Mouse (Mus musculus) layer of hippocampus, adult 2 months (tissue): ENCODE results near the gene Ermap. TPM values are rescaled to one million over a fixed set of nuclear protein-coding genes. Genes with fewer than 3 reads are reported as not detected.

ENCODE experiments used
- DNase-seq, 2 experiments: peaks; one replicate each; pipeline ENCODE4 v3.0.0; 2022; ENCODE audit warnings: low spot score in 2 of 2
- H3K27ac ChIP-seq: fragments of 200-600 bp; 2 replicates; pipeline ENCODE4 v1.8.1; 2022
- H3K4me3 ChIP-seq: fragments of 200-600 bp; 2 replicates; pipeline ENCODE4 v1.8.1; 2022; ENCODE audit warnings: mild to moderate bottlenecking
- CTCF ChIP-seq: fragments of 200-600 bp; conservative IDR thresholded peaks from 2 replicates; pipeline ENCODE4 v1.8.1; 2022; ENCODE audit warnings: antibody characterized with exemption, mild to moderate bottlenecking, moderate library complexity
- total RNA-seq, 2 experiments: library from RNA; stranded (reverse); gene quantifications; 2 replicates each; pipeline ENCODE4 v1.2.3; 2021

Gene Ermap
- total RNA-seq, 2 experiments from 2014 or later: 0.32 to 0.44 TPM

DNA sequence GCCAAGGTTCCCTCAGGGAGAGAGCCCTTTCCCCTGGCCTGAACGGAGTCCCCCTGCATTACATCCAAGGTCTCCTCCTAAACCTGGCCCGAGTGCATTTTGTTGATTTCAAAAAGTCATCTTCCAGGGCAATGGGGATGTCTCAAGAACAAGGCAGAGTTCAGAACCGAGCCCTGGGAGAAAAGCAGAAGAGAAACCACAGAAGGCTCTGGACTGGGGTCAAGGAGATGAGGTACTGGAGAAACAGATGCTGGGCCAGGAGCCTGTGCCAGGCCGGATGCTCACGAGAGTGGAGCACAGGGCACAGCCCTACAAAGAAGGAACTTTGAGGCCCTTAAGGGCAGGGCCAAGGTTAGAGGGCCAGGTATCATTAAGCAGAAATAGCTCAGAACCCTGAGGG is 12.1 kb downstream of the Ermap start:
- no peak for DNase-seq
- no peak for TF ChIP-seq CTCF
- Histone ChIP-seq H3K4me3 (no peak overlapping the region), H3K27ac (no peak overlapping the region)

DNA sequence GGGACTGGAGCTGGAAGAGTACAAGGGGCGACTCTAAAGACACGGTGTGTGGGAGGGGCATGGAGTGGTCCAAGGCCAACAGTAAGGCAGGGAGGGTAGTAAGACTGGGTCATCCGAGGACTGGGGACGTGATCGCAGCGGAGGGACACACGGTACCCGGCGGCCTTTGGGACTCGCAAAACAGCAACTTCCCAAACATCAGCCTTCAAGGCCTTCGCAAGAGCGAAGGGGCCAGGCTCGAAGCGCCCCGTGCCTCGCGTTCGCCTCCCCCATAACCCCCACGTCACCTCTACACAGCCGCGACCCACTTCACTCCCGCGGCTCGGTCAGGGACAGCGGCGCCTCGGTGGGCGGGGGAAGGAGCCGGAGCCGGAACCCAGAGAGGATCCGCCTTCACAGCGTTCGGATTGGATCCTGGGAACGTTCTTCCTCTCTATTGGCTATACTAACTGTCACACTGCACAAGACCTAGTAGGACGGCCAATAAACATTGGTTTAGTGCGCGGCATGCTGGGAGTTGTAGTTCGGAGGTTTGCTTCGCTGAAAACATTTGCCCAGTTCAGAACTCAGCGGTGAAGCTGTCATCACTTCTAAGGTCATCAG is 15.9 kb downstream of the Ermap start, which contains the start of gene Zfp691:
Zfp691 (minus strand) TSS at position 345 of the 603 bp plus-strand sequence.
- Histone ChIP-seq H3K27ac (peak within 1 kb of the TSS; percentile 96), H3K4me3 (peak within 1 kb of the TSS; percentile 88)
- peak; percentile 93 to 98 for DNase-seq
- no peak for TF ChIP-seq CTCF

DNA sequence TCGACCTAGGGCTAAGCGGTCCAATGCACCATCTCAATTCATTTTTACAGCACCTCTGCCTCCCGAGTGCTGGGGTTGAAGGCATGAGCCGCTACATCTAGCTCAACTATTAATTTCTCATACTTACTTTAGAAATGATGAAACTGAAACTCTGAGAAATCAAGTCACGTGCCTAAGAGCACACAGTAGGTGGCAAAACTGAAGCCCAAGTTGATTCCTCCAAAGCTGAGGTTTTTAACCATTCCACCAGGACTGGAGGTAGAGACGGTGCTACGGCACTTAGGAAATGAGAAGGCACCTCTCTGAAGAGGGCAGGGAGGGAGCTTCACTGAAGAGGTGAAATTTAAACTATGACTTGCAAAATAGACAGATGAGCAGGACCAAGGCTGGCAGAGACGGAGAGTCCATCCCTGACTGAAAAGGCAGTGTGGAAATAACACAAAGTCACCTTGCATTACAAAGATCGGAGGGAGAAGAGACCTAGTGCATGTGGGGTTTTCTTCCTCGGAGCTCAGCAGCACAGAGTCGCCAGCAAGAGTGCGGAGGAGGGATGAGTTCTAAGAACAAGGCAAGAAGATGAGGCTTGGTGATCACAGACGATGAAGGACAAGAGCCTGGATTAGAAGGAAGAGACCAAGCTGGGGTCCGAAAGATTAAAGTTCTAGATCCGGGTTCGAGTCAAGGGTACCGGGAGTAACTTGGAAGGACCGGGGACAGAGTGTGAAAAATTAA is 16.7 kb downstream of the Ermap start:
- no peak for TF ChIP-seq CTCF
- Histone ChIP-seq H3K4me3 (peak overlapping the region; percentile 88), H3K27ac (peak overlapping the region; percentile 96)
- DNase-seq: no peak

DNA sequence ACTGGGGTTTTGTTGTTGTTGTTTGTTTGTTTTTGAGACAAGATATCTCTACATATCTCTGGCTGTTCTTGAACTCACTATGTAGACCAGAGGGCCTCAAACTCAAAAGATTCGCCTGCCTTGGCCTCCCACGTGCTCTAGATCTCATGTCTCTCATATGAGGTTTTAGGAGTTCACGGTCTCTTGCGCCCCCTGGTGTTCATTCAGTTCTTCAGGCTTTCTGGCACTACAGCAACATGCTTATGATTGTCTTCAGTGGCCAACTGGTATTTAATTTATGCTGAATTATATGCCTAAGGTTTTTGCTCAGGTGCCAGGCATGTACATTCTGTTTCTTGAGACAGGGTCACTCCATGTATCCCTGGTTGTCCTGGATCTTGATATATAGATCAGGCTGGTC is 22.1 kb downstream of the Ermap start:
- H3K4me3 ChIP-seq: no peak overlapping the region
- peak; percentile 94 for TF ChIP-seq CTCF
- peak; percentile 81 to 90 for DNase-seq
- H3K27ac ChIP-seq: no peak overlapping the region

DNA sequence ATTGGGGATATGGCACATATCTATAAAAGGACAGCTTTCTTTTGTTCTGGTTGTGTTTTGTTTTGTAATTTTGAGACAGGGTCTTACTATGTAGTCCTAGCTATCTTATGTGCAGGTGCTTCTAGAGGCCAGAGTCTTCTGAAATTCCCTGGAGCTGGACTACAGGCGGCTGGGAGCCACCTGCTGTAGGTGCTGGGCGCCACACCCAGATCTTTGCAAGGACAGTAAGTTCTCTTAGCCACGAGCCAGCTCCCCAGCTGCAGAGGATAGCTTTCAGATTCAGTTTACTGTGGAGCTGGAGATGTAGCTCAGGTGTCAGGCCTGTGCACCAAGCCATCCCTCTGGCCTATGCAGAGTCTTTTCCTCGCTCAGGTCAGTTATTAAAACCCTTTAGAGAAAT is 22.7 kb downstream of the Ermap start:
- Histone ChIP-seq H3K4me3 (no peak overlapping the region), H3K27ac (no peak overlapping the region)
- TF ChIP-seq CTCF: no peak
- no peak for DNase-seq

DNA sequence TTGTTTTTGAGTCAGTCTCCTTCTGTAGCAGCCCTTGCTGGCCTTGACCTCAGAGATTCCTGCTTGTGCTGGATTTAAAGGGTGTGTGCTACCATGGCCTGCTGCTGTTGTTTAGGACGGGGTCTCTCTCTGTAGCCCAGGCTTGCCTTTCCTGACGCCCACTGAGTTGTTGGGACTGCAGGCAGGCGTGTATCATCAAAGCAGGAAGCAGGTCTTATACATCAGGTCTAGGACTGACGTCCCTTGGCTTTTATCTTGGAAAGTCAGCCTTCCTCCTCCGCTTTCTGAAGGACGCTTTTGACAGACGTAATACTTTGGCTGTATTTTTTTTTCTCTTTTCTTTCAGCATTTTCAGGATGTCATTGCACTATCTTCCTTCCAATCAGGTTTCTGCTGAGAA is 23.9 kb downstream of the Ermap start:
- Histone ChIP-seq H3K27ac (no peak overlapping the region), H3K4me3 (no peak overlapping the region)
- no peak for DNase-seq
- no peak for TF ChIP-seq CTCF

DNA sequence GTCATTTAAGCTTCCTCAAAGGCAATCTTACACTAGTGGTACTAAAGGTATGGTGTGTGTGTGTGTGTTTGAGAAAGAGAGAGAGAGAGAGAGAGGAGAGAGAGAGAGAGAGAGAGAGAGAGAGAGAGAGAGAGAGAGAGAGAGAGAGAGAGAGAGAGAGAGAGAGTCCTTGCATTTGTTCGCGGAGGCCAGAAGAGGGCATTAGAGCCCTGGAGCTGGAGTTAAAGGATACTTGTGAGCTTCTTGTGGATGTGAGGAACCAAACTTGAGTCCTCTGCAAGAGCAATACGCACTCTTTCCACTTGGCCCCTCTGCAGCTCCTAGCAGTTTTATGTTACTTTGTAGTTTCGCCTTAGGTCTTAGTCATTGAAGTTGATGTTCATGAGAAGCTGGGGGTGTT is 26.8 kb downstream of the Ermap start:
- TF ChIP-seq CTCF: peak; percentile 33
- no peak for DNase-seq
- H3K4me3 ChIP-seq: no peak overlapping the region
- H3K27ac ChIP-seq: no peak overlapping the region

DNA sequence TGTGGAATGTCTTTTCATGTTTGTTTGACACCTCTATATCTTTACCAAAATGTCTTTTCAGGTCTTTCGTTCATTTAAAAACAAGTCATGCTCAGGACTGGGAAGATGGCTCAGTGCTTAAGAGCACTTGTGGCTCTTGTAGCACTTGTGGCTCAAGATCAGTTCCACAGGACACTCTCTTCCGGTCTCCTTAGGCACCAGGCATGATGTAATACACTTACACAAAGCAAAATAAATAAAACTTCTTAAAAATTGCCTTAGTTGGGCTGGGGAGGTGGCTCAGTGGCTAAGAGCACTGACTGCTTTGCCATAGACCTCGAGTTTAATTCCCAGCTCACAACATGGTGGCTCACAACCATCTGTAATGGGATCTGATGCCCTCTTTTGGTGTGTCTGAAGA is 28.5 kb downstream of the Ermap start:
- no peak for TF ChIP-seq CTCF
- no peak overlapping the region for H3K4me3 ChIP-seq
- H3K27ac ChIP-seq: no peak overlapping the region
- DNase-seq: no peak

DNA sequence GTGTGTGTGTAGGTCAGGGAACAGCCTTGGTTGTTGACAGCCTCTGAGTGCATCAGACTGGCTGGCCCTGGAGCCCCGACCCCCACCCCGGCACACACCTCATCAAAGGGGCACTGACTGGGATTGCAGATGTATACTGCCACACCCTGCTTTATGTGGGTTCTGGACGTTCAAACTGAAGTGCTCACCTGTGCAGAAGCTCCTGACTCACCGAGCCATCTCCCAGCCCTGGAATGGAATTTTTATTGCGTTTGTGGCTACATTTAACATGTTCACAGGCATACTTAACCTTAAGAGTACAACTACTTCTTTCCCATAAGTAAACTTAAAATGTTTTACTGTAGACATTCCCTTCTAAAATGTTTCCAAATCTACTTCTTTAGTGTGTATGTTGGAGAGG is 31.9 kb downstream of the Ermap start:
- Histone ChIP-seq H3K27ac (no peak overlapping the region), H3K4me3 (no peak overlapping the region)
- no peak for TF ChIP-seq CTCF
- DNase-seq: no peak

DNA sequence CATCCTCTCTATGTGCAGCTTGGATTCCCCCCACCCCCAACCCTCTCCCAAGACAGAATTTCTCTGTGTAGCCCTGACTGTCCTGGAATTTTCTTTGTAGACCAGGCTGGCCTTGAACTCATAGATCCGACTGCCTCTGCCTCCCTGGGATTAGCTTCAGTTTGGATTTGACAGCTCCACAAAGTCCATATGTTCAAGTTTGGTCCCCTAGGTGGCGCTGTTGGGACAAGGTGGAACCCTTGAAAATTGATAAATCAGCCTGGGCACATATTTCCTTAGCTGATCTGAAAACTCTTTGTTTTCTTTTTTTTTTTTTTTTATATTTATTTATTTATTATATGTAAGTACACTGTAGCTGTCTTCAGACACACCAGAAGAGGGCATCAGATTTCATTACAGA is 32.6 kb downstream of the Ermap start:
- TF ChIP-seq CTCF: peak; percentile 78
- Histone ChIP-seq H3K4me3 (no peak overlapping the region), H3K27ac (no peak overlapping the region)
- DNase-seq: peak in 1 of 2 experiments; percentile 71

DNA sequence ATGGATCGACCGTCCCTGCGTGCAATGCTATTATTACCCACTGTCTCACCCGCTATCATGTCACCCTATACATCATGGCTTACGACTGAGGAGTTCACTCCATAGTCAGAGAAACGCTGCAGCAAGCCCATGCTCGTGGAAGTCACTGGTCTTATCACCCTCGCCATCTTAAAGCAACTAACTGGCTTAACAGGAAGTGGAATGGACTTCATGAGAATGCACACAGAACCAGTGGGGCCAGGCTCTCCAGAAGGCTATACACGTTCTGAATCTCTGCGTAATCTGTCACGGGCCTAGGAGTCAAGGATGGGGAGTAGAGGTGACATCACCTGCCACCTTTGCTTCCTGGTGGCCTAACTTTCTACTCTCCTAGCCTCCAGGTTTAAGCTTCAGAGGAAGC is 41.1 kb downstream of the Ermap start:
- Histone ChIP-seq H3K4me3 (no peak overlapping the region), H3K27ac (no peak overlapping the region)
- TF ChIP-seq CTCF: no peak
- DNase-seq: no peak

DNA sequence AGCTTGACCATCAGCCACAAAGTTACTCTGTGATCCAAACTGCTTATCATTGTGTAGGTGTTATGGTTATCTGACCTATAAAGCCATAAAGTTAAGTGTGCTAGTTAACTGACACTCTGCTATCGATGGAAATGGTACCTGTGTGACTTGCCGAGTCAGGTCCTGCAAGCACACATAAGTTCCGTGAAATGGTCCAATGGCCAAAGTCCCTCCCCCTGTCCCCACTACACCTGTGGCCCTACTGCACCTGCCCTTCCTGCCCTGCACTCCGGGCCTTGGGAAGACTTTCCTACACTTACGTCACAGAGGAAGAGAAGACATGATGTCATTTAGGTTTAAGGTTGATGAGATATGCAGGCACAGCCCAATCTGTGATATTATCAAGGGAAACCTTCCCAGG is 42.5 kb downstream of the Ermap start:
- Histone ChIP-seq H3K4me3 (no peak overlapping the region), H3K27ac (no peak overlapping the region)
- TF ChIP-seq CTCF: no peak
- DNase-seq: no peak

DNA sequence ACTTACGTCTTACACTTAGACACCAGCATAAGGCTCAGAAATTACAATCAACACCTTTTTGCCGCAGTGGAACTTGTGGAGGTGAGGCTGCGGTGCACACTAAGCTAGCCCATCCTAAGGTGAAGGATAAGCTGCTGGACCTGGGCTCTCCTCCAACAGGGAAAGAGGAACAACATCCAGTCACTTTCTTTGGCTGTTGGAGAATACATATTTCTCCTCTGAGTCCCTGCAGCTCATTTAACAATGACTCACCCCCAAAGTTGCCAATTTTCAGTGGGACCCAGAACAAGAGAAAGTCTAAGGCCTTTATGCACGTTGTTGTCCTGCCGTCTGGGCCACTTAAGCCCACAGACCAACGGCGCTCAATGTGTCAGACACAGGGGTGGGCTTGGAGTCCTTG is 43.0 kb downstream of the Ermap start:
- TF ChIP-seq CTCF: no peak
- H3K4me3 ChIP-seq: no peak overlapping the region
- H3K27ac ChIP-seq: no peak overlapping the region
- no peak for DNase-seq

DNA sequence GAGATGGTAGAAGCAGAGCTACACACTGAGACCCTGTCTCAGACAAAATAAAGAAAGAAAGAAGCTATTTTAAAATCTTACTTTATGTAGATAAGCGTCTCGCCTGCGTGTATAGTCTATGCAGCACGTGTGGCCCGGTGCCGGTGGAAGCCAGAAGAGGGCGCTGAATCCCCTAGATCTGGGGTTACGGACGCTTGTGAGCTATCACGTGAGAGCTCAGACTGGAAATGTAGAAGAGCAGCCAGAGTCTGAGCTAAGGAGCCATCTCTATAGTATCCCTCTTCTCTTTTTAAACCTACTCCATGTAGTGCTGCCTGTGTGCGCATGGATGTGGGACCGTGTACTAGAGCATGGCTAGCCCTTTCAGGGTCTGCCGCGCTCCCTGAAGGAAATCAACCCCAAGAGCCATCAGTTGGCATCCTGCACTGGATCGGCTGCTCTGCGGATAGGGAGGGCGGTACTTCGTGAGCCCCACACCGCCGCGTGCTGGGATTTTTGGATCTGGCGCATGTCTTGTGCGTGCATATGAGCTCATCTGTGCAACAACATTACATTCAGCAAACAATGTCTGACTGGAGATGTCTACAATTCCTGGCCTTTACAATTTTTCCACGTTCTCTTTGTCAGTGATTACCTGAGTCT is 47.5 kb downstream of the Ermap start:
- DNase-seq: peak in 1 of 2 experiments; percentile 50

More for the DNA sequence above, 47.5 kb downstream of the Ermap start:
- peak; percentile 72 for TF ChIP-seq CTCF
- no peak overlapping the region for H3K27ac ChIP-seq
- H3K4me3 ChIP-seq: no peak overlapping the region
